Mouse (Mus musculus): ENCODE data around the gene 1700016H13Rik.

The 1700016H13Rik gene

DNA sequence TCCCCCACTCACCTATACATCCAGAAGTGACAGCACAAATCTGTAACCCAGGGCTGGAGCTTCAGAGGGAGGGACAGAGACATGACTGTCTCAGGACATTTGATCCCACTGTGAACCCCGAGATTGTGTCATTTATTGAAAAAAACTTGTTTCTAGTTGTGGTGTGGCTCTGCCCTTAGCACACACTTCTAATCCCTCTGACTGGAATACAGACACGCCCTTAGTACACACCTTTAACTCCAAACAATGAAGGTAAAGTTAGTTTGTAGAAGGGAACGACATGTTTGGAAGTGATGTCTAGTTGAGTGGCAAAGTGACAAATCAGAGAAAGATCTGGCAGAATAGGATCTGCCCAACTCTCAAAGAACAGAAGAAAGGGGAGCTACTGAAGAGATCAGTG is 16.0 kb upstream of the 1700016H13Rik start:
- DNase-seq (ENCODE audit: low spot score), result no peak

DNA sequence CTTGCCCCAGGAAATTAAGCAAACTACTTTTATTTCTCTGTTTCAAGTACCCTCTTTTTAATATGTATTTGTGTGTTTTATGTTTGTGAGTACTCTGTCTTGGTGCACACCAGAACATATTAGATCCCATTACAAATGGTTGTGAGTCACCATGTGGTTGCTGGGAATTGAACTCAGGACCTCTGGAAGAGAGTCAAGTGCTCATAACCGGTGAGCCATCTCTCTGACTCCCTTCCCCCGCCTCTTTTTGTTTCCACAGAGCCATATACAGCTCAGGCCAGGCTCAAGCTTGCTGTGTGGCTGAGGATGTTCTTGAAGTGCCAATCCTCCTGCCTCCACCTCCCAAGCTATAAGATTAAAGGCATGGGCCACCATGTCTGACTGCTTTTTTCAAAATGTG is 10.1 kb upstream of the 1700016H13Rik start:
- DNase-seq (ENCODE audit: low spot score), result no peak

DNA sequence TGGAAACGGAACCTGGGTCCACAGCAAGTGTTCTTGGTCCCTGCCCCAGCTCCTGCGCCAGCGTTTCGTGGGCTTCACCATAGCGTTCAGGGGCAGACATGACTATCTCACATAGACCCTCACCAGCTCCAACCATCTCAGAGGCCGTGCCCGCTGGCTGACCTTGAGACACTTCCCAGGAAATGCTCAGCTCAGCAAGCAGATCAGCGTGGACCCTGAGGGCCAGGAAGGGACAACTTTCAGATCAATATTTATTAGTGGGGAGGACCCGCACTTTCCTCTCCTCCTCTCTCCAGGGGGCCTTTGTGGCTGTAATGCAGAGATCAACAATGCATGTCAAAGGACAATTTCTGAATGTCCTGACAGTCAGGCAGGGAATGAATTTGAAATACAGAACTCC is 9.1 kb upstream of the 1700016H13Rik start:
- DNase-seq (ENCODE audit: low spot score), result no peak

DNA sequence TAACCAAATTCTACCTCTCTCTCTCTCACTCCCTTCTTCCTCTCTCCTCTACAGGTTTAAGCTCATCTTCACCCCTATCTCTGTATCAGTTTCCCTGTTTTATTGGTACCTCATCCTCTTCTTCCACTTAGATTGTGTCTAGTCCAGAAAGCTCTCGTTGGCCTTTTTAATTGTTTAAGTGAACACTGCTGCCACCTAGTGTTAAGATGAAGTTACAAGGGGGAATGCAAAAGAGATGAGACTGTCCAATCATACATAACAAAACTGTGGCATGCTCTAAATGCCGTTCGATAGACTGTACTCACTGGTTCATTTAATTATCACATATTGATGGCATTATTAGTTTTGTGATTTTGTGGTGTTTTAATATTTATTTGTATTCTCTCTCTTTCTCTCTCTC is 3.8 kb upstream of the 1700016H13Rik start:
- DNase-seq (ENCODE audit: low spot score), result no peak

DNA sequence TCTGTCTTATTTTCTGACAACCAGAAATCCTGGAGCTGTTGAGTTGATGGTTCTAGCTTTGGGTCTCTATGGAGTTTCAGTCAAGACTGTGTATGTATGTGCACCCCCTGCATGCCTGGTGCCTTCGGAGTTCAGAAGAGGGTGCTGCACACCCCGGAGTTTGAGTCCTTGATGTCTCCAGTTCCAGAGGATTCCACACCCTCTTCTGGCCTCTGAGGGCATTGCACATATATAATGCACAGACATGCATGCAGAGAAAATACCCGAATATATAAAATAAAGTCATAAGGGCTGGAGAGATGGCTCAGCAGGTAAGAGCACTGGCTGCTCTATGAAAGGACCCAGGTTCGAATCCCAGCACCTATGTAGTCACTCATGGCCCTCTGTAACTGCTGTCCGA is 3.1 kb upstream of the 1700016H13Rik start:
- no peak for DNase-seq (ENCODE audit: low spot score)

DNA sequence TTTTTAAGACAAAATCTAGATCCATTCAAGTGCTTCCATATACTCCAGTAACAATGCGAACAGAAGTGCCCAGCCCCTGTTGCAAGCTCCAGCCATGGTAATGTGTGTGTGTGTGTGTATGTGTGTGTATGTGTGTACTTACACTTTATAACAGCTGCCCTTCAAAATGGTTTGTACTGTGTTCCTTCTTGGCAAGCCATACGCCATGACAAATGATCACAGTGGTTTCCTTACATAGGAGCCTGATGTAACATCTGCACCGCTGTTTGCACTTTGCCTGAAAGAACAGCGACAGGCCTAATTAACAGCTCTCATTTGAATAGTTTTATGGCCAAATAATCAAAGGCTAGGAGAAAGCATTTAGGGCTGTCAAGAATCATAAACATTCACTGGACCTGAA is 1.0 kb downstream of the 1700016H13Rik start:
- DNase-seq (ENCODE audit: low spot score), result no peak

DNA sequence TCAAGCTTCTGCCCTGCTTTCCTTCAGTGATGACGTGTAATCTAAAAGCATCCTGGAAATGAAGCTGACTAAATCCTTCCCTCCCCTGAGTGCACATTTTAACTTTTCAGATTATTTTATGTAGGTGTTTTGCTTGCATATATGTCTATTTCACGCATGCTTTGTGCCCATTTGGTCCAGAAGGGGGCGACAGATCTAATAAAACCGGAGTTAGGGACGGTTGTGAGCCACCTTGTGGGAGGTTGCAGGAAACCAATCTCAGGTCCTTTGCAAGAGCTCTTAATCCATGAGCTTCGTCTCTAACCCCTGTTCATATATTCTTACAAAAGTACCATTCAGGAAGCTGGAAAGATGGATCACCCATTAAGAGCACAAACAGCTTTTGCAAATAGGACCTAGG is 1.6 kb downstream of the 1700016H13Rik start:
- DNase-seq (ENCODE audit: low spot score), result peak; percentile 64

DNA sequence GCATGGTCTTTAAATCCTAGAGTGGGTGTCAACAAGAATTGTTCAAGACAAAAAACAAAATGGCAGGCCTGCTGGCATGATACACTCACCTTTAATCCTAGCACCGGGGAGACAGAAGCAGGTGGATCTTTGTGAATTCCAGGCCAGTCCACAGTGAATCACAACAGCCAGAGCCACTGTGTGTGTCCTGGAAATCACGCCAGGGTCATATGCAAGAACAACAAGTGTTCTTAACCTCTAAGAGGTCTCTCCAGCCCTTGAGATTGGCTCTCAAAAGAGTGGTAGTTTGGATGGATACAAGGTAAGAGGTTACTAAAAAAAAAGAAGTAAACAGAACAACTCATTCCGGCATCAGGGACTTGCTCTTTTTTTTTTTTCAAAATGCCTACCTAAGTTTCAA is 8.5 kb downstream of the 1700016H13Rik start:
- DNase-seq (ENCODE audit: low spot score), result no peak

DNA sequence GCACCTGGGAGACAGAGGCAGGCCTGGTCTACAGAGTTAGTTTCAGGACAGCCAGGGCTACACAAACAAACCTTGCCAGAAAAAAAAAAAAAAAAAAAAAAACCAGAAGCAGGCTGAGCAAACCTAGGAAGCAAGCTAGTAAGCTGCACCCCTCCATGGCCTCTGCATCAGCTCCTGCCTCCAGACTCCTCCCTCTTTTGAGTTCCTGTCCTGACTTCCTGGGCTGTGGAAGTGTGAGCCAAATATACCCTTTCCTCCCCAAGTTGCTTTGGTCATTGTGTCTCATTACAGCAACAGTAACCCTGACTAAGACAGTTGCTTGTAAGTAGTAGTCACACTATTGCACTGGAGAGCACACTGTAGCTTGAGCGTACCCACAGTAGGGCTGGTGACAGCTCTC is 11.6 kb downstream of the 1700016H13Rik start:
- no peak for DNase-seq (ENCODE audit: low spot score)

DNA sequence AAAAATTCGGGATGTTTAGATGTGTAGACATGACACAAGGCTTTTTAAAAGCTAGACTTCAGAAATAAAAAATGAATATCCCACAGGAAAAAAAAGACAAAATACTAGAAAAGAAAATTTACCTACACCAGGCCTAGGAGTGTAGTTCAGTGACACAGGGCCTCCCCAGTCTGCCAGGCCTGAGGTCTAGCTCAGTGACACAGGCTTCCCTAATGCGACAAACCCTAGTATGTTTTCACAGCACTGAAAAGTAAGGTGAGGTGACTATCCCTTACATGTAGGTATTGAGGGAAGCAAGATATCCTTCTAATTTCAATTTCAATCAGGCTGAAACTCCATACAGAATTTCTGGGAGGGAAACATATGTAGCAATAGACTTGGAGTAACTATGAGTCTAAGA is 18.6 kb downstream of the 1700016H13Rik start:
- DNase-seq (ENCODE audit: low spot score), result no peak

DNA sequence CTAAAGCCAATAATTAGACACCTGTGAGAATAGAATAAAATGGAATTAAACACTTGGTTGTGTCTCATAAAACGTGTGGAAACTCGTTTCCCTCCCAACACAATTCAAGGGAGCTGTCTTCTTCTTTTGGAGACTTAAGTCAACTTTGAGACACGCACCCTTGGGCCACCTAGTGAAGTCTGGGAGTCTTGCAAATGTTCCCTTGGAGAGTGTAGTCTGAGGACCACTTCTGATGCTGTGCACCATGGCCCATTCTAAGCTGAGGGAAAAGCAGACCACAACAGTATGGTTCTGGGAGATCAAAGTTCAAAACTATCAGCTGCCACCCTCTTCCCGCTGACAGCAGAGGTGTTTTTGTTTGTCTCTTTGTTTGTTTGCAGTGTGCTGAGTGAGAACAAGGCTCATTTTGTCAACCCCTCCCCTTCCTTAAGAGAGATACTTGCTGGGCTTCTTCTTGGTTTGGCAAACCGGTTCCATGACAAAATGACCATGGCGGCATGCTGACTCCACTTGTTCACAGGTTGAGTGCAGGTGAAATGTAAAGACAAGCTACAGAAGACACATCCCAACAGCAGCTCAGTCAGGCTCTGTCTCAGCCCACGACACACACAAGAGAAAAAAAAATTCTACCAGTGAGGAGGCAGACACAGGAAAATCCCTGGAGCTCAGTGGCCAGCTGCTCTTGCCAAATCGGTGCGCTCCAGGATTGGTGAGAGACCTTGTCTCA is 25.8 kb downstream of the 1700016H13Rik start:
- DNase-seq (ENCODE audit: low spot score), result no peak

DNA sequence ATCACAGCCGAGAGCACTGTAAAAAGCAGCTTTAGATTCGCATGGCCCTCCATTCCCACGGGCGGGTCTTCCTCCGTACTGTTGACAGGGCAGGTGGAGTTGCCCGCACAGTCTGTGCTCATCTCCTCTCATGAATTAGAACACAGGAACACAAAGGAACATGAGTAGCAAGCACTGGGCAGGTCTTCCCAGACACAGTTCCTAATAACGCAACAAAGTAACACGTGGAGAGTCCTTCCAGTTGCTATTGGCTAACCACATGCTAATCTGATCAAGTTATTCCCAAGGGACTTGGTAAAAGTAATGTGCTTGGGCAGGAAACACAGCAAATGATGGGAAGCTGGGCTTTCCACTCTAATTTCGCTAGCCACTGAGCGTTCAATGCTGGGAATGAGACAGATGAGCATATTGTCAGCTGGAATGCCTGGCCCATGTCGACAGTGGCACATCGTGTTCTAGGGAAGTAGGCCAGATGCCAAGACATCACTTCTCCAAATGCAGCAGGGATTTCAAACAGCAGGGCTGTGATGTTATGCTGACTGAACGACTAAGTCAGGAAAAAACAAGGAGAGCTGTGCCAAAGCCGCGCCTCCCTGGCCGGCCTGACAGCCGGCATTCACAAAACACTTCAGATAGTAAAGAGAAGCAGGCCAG is 26.6 kb downstream of the 1700016H13Rik start, which contains the start of gene Slc10a6:
TSS of gene Slc10a6 (minus strand) at position 293 of the 654 bp plus-strand sequence.
- peak; percentile 72 for DNase-seq (ENCODE audit: low spot score)

DNA sequence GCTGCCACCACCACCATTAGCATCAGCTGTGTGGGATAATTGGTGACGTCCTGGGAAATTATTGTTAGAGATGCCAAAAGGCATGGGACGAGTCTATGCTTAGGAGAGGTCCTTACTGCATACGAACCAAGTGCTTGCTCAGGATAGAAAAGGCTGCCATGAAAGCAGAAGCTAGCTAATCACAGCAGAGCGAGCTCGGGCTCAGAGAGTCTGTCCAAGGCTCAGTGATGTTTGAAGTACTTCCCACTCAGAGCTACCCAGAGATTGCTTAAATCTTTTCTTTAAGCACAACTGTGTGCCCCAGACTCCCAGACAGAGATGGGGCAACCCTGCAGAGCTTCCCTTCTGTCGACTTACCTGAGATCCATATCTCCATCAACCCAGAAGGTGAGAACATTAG is 27.3 kb downstream of the 1700016H13Rik start:
- no peak for DNase-seq (ENCODE audit: low spot score)

DNA sequence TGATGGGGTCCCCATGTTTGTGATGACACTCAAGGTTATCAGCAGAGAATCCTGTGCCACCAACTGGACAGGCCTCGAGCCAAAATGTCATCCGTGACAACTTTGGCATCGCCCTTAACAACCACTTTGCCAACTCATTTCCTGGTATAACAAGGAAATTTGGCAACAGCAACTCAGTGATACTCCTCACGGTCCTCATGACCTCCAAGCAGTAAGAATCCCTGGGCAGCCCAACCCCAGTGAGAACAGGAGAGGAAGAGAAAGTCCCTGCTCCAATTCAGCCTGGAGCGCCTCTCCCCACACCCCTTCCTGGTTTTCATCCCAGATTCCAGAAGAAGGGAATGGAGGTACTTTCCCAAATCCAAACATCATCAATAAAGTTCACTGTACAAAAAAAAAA is 31.0 kb downstream of the 1700016H13Rik start:
- DNase-seq (ENCODE audit: low spot score), result no peak

DNA sequence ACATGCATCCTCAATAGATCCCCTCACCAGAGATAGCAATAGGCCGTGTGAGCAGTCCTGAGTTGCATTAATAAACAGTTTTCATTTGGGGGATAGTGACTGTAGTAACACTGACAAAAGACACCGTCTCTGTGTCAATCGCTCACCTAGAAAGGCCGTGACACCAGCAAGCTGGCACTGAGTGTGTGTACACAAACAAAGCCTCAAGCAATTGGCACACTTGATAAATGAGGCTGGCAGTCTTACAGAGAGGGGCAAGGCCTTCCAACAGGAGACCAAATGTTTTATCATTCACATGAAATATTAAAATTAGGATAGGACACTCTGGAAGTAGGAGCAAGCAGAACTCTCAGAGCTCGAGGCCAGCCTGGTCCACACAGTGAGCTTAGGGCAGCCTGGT is 33.5 kb downstream of the 1700016H13Rik start:
- no peak for DNase-seq (ENCODE audit: low spot score)

DNA sequence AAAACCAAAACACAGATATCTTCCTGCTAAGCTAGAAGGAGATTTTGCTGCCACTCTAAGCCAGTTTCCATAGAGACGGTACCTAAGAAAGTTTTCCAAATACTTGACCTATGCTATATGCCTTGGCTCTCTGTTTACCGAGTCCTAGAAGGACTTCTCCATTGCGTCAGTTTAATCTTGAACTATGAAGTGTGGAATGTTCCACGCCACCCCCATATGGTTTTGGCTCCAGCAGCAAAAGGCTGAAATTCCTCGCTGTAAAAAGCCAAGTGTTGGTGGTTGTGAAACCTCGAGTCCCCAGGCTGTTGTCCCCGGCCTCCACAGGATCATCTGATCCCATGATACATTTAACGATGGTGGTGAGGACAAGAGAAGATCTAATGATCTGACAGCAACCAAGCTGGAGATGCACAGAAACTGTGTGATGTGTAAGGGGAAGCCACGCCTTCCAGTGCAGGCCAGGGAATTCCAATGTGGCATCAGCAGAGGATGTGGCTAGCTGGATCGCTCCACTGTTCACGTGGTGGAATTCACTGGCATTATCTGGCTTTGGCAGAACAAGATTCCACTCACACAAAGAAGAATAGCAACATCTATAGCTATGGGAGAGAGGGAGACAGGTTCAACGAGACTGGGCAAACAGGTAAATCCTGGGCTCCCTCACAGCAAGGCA is 35.4 kb downstream of the 1700016H13Rik start:
- DNase-seq (ENCODE audit: low spot score), result no peak

DNA sequence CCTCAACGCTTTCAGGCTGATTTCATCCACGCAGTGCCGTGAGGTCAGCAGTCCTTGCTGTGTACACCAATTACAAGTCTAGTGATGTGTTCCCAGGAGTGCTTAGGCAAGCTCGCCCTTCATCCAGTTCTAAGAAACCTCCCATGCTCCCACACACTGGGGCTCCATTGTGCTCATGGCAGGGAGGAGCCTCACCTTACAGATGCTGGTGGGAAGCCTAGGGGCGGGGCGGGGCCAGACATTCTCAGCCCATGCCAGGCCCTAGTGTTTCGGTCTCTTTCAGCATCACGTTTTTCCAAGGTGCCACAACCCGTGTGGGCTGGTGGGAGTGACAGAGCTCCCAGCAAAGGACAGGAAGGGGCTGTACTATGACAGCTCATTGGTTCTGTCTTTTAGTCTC is 38.6 kb downstream of the 1700016H13Rik start:
- peak; percentile 65 for DNase-seq (ENCODE audit: low spot score)

DNA sequence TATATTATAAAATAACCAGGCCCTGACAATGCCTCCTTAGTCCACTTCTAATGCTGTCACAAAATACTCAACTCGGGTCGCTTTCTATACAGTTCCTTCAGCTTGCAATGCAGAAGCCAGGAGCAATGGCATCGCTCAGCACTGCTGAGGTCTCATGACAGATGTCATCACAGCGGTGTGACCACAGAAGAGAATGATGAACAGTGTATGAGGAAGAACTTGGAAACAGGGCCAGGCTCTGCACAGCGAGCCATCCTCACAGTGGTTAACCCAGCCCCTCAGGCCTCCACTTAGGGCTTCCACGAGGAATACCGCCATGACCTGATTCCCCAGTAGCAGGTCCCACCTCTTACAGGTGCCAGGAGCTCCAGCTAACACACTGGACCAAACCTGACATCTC is 41.5 kb downstream of the 1700016H13Rik start:
- no peak for DNase-seq (ENCODE audit: low spot score)

DNA sequence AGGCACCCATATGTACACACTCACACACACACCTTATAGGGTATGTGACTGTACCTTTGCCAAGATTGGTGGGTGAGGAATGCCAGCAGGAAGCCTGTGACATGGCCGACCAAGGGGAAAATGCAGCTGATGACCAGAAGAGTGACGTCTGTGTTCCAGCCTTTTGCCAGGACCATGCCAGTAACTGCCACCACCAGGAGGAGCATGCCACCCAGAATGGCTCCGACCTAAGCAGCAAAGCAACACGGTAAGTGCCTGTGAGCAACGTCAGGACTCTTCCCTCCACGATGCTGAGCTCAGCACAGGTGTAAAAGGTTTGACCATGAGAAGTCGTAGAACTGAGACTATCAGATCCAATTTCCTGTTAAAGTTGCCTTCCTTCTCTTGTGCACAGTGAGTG is 43.5 kb downstream of the 1700016H13Rik start:
- no peak for DNase-seq (ENCODE audit: low spot score)

DNA sequence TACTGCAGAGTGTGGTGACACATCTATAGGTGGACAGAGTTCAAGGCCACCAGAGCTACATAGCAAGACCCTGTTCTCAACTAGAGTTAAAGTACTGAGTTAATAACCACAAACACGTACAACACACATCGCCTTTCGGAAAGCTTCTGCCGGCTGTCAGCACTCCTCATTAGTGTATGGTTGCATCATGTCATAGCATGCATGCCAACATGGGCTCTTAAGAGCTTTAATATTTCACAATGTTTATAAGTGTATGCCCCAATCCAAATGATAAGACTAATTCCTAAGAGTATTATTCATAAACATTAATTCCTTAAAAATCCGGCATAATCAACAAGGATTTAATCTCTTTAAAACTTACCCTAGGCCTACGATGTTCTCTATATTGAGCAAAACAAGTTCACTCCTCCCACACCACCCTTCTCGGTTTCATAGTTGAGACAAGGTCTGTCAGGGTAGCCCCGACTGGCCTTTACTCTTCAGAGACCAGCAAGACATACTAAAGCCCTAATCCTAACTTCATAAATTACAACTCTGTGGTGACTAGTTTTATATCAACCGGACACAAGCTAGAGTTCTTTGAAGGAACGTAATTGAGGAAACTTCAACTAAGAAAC is 44.8 kb downstream of the 1700016H13Rik start:
- DNase-seq (ENCODE audit: low spot score), result no peak

DNA sequence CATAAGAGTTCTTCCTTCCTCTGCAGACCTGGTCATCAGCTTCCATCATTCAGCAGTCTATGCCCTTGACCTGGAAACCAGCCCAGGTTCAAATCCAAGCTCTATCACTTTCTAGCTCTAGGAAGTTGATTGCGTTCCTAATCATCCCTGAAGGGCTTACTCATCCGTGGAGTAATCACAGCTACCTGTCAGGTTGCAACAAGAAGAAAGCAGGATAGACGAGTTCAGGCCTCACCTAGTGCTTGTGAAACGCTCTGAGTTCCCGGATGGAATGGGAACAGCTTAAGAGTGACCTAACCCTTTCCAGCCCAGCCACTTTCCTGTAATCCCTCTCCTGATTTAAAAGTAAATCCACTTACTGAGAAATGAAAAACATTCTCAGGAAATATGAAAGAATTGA is 45.7 kb downstream of the 1700016H13Rik start:
- no peak for DNase-seq (ENCODE audit: low spot score)

DNA sequence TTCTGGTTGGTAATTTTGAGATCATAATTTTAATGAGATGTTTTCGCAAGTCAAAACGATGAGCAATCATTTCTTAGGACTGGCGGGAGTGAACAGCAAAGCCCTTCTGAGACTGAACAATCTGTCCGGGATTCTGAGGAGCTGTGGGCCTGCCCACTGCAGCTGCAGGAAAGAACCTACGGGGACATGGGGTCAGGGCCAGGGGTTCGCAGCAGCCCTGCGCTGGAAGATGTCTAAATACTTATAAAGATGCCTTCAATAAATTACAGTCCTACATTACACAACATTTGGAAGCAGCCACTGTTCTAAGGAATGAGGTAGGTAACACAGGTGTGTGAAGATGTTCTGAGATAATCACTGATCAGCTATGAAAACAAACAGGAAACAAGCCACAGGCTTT is 50.1 kb downstream of the 1700016H13Rik start:
- DNase-seq (ENCODE audit: low spot score), result no peak

Measured in testis, postnatal 10 days (tissue).